Mouse (Mus musculus): ENCODE data around the gene Tprkb.
"Not testable (repeated sequence)": the region's sequence is repeated elsewhere in the genome, so short reads cannot be mapped to it uniquely, and the experiment has no call there.

Gene Tprkb

GRCm38 (mm10) chr6:85915539-85916513, 4.2 kb downstream of the Tprkb start, which contains the start of gene Nat8f1:
Gene Nat8f1 (minus strand): TSS chr6:85915687.
- peak; percentile 78 for DNase-seq (ENCODE audit: low read depth, low spot score)

GRCm38 (mm10) chr6:85916596-85916995, 4.9 kb downstream of the Tprkb start:
- DNase-seq (ENCODE audit: low read depth, low spot score) = no peak

GRCm38 (mm10) chr6:85918341-85918740, 6.7 kb downstream of the Tprkb start:
- not testable (repeated sequence) for DNase-seq (ENCODE audit: low read depth, low spot score)

- no peak for DNase-seq (ENCODE audit: low read depth, low spot score)
Observed at GRCm38 (mm10) chr6:85919401-85919800, 7.7 kb downstream of the Tprkb start.

GRCm38 (mm10) chr6:85923643-85924042, 12.0 kb downstream of the Tprkb start:
- DNase-seq (ENCODE audit: low read depth, low spot score) = no peak

GRCm38 (mm10) chr6:85926709-85927108, 15.0 kb downstream of the Tprkb start:
- no peak for DNase-seq (ENCODE audit: low read depth, low spot score)

GRCm38 (mm10) chr6:85927476-85928464, 16.1 kb downstream of the Tprkb start:
- no peak for DNase-seq (ENCODE audit: low read depth, low spot score)

GRCm38 (mm10) chr6:85929312-85929711, 17.6 kb downstream of the Tprkb start:
- DNase-seq (ENCODE audit: low read depth, low spot score) = no peak

GRCm38 (mm10) chr6:85934047-85934446, 22.4 kb downstream of the Tprkb start:
- DNase-seq (ENCODE audit: low read depth, low spot score) = no peak

- no peak for DNase-seq (ENCODE audit: low read depth, low spot score)
Observed at GRCm38 (mm10) chr6:85935646-85936045, 24.0 kb downstream of the Tprkb start.

GRCm38 (mm10) chr6:85936508-85937465, 25.1 kb downstream of the Tprkb start:
- DNase-seq (ENCODE audit: low read depth, low spot score) = peak; percentile 43

GRCm38 (mm10) chr6:85938701-85939100, 27.0 kb downstream of the Tprkb start:
- DNase-seq (ENCODE audit: low read depth, low spot score) = no peak

GRCm38 (mm10) chr6:85942469-85942868, 30.8 kb downstream of the Tprkb start:
- DNase-seq (ENCODE audit: low read depth, low spot score) = no peak

- DNase-seq (ENCODE audit: low read depth, low spot score) = no peak
Observed at GRCm38 (mm10) chr6:85948549-85948948, 36.9 kb downstream of the Tprkb start.

GRCm38 (mm10) chr6:85957581-85957980, 45.9 kb downstream of the Tprkb start:
- DNase-seq (ENCODE audit: low read depth, low spot score) = no peak

- DNase-seq (ENCODE audit: low read depth, low spot score) = peak; percentile 88
Observed at GRCm38 (mm10) chr6:85961101-85962091, 49.7 kb downstream of the Tprkb start, which contains the start of gene Dusp11. Gene Dusp11 (minus strand): TSS chr6:85961667.

GRCm38 (mm10) chr6:85966081-85966480, 54.4 kb downstream of the Tprkb start:
- DNase-seq (ENCODE audit: low read depth, low spot score) = not testable (repeated sequence)

GRCm38 (mm10) chr6:85966686-85967085, 55.0 kb downstream of the Tprkb start:
- no peak for DNase-seq (ENCODE audit: low read depth, low spot score)

GRCm38 (mm10) chr6:85969889-85970288, 58.2 kb downstream of the Tprkb start:
- no peak for DNase-seq (ENCODE audit: low read depth, low spot score)
